Mouse (Mus musculus): ENCODE results near the gene Igfbpl1. TPM values are rescaled to one million over a fixed set of nuclear protein-coding genes. Genes with fewer than 3 reads are reported as not detected.

The Igfbpl1 gene
- total RNA-seq, 2 experiments from 2014 or later = 0.11 TPM; not detected in 1

DNA sequence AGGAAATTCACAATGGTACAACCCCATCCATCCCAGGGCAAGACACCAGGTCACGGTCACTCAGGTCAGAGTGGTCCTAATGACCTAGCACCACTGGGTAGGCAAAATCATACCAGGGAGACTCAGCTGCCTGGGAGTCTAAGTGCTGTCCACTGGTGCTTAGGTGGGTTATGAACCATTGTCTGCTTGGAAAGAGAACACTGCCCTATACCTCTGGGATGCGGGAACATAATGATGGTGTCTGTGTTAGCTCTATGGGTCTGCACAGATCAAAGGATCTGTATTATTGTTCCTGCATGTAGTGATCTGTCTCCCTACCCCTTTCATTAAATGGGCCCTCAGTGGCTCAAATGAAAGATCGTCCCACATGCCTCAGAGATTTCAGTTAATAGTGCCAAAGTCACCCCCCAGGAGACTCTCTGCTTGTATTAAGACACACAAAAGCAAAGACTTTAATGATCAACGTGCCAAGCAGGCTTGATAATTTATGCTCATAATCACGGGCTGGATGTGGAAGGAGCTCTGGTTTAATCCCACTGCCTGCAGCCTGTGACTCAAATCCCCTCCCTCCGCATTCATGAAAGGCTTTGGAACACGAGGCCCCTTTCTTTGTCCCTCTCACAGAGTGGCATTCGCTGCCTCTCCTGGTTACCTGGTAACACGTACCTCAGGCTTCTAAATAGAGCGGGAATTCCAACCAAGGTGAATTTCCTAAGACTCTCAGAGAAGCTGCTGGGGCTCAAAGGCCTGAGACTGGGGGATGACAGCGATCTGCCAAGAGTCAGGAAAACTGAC, 3.7 kb downstream of the Igfbpl1 start:
- no peak for DNase-seq

DNA sequence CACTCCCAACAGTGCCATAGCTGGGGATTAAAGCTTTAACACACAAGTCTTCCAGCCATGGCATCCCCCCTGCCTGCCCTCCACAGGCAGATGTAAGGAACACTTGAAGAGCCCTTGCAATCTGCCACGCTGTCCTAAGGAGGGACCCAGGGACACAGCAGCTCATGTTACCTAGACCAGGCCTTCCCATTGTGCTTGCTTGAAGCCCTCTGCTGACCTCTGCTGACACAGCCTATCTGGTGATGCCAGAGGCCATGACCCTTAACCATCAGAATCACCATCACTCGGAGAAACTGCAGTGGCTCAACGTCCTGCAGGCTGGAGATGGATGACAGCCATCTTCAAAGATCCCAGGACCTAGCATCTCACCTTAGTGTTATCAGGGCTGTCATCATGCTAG, 4.7 kb downstream of the Igfbpl1 start:
- no peak for DNase-seq

DNA sequence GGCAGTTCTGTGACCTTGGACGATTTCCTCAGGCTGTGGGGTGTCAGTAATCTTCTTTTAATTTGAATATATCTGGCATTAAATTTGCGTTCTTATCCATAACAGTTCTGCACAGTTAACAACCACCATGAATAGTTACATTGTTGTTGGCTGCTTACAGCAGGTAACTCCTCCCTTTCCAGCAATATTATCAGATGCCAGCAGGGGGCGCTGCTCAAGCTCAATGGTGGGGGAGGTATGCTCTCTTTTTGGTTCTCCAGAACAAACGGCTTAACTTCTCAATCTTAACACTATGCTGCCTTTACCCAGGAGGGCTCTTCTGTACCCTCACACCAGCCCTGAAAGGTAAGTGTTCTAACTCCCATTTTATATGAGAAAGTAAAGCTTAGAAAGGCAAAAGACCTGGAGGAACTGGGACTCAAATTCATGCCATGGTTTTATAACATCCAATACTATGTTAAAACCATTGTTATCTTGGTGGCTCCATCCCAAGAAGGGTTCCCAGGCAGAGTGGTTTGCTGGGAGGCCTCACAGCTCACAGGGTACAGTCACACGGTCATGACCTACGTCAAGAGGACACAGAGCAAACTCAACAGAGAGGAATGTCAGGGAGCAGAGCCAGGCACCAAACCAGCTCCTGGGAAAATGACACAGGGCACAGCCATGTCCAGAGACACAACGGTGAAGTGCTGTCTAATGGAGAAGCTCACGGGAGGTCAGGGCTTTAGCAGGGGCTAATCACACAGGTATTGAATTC, 6.5 kb downstream of the Igfbpl1 start:
- peak; percentile 76 for DNase-seq

DNA sequence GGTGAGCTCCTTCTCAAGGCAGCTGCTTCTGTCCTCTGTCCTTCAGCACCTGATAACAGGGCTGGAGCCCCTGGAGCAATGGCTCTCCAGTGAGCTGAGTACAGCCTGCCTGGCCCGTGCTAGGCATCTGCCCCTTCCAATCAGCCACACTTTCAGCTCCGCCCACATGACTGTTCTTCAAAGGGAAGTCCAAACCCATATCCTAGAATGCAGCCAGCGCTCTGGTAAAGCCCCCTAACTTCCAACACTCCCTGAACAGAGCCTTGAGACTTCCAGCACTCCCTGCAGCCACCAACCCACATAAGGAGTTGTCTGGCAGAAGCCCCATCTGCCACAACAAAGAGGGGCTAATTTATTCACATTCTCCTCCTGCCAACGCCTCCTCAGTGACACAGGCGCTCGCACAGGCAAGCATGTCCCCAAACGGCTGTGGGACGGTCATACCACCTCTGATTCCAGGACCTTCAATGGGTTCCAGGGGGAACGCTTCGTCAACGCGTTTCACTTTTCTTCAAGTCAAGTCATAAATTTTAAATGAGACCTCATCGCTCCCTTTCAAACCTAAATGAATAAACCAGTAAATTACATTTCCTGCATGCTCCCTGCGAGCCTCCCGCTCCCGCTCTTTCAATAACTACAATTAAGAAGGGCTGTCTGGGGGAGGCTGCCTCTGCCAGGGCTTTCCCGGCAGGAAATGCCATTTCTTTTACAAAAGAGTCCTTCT, 7.4 kb downstream of the Igfbpl1 start:
- DNase-seq = no peak

DNA sequence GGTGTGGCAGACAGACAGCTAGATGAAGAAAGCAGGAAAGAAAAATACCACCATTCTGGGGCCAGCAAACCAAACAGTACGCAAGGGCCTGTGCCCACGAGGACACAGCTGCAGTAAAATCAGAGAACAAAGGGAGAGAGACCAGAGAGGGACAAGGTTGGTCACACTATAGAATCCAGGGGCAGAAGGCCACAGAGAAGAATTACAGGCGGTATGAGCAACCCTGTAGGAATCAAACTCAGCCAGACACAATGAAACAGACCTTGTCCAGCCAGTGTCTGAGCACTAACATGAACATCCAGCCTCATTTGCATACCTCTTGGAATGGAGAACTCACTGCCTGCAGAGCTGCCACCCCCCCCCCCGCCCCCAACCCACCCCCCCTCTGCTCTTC, 7.9 kb downstream of the Igfbpl1 start:
- no peak for DNase-seq

DNA sequence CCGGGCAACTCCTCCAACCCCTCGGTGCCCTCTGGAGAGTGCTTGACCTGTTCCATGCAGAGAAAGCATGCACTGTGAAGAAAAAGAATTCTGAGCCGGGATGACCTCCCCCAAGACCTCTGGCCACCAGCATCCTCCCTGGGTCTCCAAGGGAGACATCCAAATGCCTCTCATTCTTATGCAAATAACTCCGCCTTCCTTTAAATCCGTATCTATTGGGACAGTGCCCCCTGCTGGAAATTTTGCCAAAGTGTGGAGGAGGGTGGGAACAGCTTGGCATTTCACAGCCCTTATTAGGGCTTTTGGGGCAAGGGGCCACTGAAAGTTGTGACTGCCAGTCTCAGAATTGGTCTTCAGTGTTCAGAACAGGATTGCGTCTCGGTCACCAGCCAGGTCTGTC, 11.2 kb downstream of the Igfbpl1 start:
- DNase-seq = peak; percentile 44

DNA sequence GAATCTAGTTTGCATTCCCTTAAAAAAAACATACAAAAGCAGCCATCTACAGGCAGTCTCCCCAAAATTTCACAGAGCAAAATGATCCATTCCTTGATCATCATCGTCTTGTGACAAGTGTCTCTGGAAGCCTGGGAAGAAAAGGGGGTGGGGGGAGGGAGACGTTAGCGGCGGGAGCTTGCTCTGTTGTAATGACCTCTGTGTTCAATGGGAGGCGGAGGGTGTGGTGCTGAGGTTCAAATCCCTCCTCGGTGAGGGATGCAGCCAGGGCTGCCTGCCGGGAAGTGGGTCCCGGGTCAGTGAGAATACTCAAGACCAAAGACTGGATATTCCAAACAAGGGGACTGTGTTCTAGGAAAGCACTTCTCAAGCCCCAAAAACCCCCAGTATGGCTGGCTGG, 15.5 kb downstream of the Igfbpl1 start:
- DNase-seq = no peak

DNA sequence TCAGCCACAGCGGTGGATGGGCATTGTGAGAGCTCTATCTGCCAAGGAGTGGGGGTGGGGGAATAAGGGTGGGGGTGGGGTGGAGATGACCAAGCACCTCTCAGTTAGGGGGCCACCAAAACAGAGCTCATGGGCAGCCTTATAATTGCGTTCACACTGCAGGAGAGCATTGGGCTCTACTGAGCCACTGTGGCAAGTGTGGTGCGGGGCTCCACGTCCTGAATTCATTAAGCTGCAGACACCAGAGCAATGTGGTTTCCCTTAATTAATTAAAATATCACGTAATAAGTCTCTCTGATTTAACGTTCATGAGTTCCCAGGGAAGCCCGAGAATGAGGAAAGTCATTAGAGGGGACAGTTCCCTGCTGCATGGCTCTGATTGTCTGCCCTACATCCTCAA, 18.7 kb downstream of the Igfbpl1 start:
- DNase-seq = no peak

DNA sequence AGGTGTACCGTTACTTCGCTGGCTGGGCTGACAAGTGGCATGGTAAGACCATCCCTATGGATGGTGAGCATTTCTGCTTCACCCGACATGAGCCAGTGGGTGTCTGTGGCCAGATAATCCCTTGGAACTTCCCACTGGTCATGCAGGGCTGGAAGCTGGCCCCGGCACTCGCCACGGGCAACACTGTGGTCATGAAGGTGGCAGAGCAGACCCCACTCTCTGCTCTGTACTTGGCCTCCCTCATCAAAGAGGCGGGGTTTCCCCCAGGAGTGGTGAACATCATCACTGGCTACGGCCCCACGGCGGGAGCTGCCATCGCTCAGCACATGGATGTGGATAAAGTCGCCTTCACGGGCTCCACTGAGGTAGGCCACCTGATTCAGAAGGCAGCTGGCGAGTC, 23.8 kb downstream of the Igfbpl1 start:
- DNase-seq = no peak

DNA sequence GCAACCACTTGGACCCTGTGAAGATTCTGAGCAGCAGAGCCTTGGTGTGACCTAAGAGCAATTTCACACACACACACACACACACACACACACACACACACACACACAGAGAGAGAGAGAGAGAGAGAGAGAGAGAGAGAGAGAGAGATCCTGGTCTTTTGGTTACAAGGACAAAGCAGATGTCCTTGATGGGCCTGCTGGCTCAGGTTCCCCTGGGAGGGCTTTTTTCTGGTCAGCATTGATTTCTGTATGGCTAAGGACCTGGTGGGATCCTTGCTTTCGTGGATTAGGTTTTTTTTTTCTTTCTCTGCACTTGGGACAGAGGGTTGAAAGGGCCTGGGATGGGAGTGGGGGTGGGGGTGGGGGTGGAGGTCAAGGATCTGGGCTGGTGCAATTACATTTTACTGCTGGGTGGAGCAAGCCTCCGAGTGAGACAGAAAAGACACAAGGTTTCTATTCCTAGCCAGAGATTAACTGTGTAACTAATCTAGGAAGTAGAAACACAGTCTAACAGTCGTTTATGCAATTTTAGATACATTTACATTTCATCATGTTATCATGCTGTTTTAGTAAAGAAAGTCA, 26.7 kb downstream of the Igfbpl1 start:
- no peak for DNase-seq

DNA sequence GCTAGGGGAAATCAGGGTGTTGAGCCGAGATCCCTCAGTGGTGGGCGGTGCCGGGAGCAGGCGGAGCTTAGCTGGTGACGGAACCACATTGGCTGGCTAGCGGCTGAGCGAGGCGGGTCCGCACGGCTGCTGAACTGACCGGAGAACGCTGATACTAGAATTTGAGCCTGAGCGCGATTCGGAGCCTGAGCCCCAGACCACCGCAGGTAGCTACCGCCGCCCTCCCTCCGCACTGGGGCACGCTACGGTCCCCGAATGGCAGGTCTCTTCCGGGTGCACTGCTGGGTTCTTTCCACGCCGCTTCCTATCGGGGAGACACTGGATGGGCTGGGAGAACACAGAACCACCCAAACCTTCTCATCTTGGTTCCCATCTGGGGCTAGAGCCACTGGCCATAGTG, 27.8 kb downstream of the Igfbpl1 start, which contains the start of gene Aldh1b1:
TSS of gene Aldh1b1 (plus strand) at position 59 of the 400 bp plus-strand sequence.
- peak; percentile 65 for DNase-seq

DNA sequence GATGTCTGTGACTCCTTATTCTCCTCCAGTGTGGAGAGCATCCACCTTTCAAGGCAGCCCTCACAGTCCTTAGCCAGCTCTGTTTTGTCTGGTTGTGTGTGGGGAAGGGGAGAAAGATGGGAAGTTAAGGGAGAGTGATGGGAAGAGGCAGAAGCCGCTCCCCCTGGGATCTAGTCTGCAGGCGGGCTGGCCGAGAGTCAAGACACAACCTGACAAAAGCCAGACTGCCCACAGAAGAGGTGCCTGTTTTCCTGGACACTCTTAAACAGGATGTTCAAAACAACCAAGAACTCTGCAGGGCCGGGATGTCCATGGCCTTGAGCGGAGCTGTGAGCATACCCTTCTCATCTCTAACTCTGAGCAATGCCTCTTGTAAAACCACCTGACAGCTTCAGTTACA, 30.0 kb downstream of the Igfbpl1 start:
- DNase-seq = no peak

DNA sequence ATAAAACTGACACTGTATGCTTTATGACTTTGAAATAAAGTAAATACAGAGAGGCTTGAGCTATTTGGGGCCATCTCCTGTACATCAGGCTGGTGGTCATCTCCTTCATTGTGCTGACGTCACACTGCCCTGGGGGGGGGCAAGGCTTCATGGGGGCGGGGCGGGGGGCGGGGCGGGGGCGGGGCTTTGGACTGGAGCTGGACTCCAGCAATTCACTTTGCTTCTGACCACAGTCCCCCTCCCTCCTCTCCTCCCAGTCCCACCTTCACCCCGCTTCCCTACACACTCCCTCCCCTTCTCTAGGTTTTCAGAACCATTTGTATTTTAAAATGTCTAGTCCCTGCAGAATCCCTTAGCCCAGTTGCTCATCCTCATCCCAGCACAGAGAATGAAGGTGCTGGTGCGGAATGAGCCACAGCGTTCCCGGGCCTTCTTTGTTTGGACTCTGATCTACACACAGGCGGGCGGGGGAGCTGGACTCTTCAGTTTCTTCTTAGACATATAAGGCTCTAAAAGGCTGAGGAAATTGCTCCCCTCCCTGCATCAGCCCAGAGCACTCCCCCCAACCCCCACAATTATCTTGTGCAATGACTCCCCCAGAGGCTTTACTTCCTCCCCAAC, 31.4 kb downstream of the Igfbpl1 start:
- DNase-seq = no peak

DNA sequence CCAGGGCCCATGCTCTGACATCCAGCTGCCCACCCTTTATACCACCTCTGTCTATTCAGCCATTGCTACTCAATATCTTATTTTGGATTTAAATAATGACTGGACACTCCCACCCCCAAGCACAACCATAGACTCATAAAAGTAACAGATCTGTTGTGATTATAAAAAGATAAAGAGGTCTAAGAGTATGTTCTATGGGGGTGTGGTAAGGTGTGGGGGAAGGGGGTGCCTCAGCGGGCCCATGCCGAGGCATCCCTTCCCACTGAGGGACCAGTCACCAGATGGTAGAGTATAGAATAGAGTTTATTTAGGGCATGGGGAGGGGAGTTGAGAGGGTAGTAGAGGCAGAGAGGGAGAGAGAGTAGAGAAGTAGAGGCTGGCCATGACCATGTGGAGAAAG, 36.7 kb downstream of the Igfbpl1 start:
- no peak for DNase-seq

DNA sequence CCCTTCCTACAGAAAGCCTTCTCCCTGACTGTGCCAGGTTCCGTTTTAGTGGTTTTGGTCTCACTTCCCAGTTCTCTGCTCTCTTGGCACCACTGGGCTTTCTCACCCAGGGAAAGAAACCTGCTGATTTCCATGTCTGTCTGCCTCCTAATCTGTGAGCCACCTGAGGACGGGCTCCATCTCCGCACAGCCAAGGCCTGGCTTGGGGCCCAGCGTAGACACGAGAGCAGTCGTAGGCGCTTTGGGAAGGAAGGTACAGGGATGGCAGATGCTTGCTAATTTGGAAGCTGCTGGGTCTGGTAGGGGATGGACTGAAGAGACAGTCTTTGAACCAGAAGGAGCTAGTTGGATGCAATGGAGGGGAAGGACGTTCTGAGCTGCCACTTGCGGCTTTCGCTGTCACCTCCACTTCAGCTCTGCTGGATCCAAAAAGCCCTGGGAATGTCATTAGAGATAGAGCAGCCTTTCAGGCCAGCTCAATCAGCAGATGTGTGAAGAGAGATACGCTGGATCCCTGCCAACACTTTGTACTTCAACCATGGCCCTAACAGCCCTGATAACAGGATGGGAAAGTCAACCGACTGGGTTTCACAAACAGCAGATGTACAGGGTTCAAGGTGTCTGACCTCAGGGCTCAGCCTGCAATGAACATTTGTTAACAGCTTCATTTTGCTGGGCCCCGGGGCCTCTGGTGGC, 37.3 kb downstream of the Igfbpl1 start:
- DNase-seq = no peak

DNA sequence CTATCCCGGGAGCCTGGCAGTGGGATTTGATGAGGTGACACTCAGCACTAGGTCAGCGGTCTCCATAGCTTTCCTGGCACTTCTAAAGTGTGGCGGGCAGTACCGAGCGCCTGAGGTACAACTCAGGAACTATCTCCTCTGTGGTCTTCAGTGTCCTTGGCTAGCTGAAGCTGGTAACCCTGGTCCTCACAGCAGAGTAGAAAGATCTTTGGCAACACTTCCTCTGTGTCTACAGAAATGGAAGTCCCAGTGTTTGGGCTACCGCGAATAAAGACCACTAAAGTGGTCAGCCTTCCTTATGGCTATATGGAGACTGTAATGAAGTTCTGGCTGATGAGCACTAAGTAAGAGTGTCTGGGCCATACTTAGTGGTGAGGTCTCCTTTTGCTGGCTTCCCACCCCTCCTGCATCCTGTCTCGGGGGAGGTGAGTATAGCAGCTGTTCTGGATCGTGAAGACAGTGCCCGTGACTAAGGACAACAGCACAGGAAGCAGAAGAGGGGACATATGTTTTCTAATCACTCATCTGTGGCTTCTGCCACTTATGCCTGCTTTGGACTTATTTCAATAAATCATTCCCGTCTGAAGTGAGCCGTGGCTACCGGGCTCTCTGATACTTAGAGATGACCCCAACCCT, 38.2 kb downstream of the Igfbpl1 start:
- DNase-seq = no peak

DNA sequence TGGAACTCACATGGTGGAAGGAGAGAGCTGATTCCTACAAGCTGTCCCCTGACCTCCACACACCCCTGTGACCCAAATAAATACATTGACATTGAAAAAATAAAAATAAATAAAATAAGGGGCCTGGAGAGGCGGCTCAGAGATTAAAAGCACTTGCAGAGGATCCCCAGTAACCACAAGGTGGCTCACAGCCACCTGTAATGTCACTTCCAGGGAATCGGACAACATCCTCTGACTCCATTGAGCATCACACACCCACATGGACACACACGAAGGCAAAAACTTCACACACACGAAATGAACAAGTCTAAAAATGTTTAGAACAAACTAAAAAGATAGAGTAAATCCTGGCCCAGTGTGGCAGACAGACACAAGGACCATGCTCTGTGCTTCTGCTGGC, 40.0 kb downstream of the Igfbpl1 start:
- DNase-seq = no peak

DNA sequence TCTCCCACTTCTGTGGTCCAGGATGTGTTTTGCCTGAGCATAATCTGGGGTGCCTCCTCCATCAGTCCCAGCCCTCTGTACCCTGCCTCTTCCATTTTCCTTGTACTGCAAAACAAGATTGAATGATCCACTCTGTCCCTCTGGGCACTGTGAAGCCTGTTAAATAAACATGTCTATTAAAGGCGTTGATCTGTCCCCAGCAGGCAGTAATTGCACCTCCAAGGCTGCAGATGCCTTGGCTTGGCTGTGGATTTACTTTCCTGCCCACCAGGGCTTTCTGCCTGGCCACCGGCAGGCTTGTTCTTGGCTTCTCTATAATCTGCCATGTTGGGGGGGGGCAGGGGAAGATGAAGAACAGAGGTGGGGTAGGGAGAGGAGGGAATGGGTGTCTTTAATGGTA, 40.8 kb downstream of the Igfbpl1 start:
- DNase-seq = no peak

DNA sequence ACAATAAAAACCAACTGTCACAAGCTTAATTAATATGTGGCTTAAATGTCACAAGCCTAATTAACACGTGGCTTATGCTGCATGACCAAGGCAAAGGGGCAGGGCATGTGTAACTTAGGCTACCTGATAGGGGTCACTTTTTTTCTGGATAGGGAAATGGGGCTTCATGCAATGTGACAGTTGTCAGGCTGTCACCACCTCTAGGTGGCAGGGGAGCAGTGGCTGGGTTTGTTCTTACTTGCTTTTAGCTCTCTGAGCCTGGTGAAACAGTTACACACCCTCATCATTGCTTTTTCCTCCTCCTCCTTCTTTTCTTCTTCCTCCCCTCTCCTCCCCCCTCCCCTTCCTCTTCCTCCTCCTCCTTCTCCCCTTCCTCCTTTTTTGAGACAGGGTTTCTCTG, 43.1 kb downstream of the Igfbpl1 start:
- no peak for DNase-seq

DNA sequence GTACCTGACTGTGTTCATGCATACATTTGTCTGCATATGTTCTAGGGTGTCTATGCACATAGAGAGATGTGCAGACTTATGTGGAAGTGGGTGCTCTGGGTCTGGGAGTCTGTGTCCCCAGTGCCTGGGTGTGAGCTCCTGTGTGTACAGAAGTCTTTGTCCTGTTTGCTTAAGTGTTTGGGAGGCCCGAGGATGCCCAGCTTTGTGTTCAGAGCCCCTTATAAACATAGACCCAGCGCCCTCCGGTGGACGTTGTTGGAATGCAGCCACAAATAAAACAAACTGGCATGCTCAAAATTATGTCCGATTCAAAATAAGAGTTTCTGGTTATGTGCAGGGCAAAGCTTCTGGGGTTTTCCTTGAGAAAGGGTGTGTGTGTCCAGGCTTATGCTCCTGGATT, 55.1 kb downstream of the Igfbpl1 start:
- peak; percentile 39 for DNase-seq

DNA sequence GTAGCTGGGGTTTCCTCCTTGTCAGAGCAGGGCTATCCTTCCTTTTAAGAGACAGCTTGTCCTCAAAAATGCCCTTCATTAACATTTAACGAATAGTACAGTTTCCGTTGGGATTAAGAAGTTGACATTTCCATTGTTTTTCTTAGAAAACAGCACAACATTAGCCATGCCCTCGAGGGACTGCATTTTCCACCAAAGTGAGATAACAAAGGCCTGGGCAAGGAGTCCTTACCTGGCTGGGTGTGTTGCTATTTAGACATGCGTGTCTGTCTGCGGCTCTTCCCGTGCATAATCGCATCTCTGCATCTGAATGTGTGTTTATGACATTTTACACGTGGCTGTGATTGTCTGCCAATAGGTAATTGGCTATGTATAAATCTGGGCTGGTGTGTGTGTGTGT, 55.5 kb downstream of the Igfbpl1 start:
- no peak for DNase-seq
